Mouse (Mus musculus) CH12.LX (cell line): ENCODE measurements around the gene Ppp2r3a. TPM values are rescaled to one million over a fixed set of nuclear protein-coding genes. Genes with fewer than 3 reads are reported as not detected.
A peak's percentile ranks its signal among the peaks of the same experiment; 100 is the strongest.

ENCODE experiments used
- DNase-seq: peaks from one replicate; pipeline ENCODE4 v3.0.0-alpha.2; 2013; ENCODE audit errors: extremely low read depth
- H3K27ac ChIP-seq: 2 replicates; pipeline ENCODE4 v1.5.1; 2012; ENCODE audit warnings: low read depth, mild to moderate bottlenecking, control low read depth, moderate library complexity; ENCODE audit not compliant: insufficient read depth
- H3K27me3 ChIP-seq: replicated peaks from 2 replicates; pipeline ENCODE3; 2012; ENCODE audit warnings: inconsistent platforms
- H3K36me3 ChIP-seq, 2 experiments: replicated peaks in 1 of 2; 2 replicates each; pipeline versions ENCODE3 to v1.6.1; 2012; ENCODE audit warnings: inconsistent platforms in 1 of 2, low read length in 1 of 2, mild to moderate bottlenecking in 1 of 2, mixed read lengths in 1 of 2, moderate library complexity in 1 of 2; ENCODE audit not compliant: control insufficient read depth in 1 of 2, insufficient read depth in 1 of 2
- H3K4me1 ChIP-seq, 2 experiments: 2 replicates each; pipeline ENCODE4 v1.6.1; 2012; ENCODE audit warnings: inconsistent platforms in 1 of 2, moderate library complexity in 1 of 2; ENCODE audit not compliant: insufficient read depth in 2 of 2, control insufficient read depth in 1 of 2
- H3K4me2 ChIP-seq: 2 replicates; pipeline ENCODE4 v1.6.1; 2012; ENCODE audit warnings: low read depth, mild to moderate bottlenecking, control low read depth; ENCODE audit not compliant: poor library complexity, insufficient read depth, severe bottlenecking
- H3K4me3 ChIP-seq, 3 experiments: fragments of 150-350 bp in 1 of 3; sonication (generic) in 1 of 3; replicated peaks in 1 of 3; 2 replicates each; pipeline versions ENCODE3 to v1.5.1; 2011 to 2012; ENCODE audit warnings: low read depth in 2 of 3, low read length in 2 of 3, mild to moderate bottlenecking in 2 of 3, moderate library complexity in 2 of 3, control low read depth in 1 of 3, improper control_type of control experiment in 1 of 3, inconsistent platforms in 1 of 3, mixed read lengths in 1 of 3; ENCODE audit not compliant: poor library complexity in 1 of 3
- H3K79me2 ChIP-seq: replicated peaks from 2 replicates; pipeline ENCODE4 v1.6.1; 2012; ENCODE audit warnings: mild to moderate bottlenecking, moderate library complexity; ENCODE audit not compliant: control insufficient read depth, poor library complexity, insufficient read depth, severe bottlenecking; ENCODE audit errors: extremely low read depth
- H3K9ac ChIP-seq: 2 replicates; pipeline ENCODE4 v1.6.1; 2012; ENCODE audit warnings: low read depth, mild to moderate bottlenecking, control low read depth, moderate library complexity; ENCODE audit not compliant: insufficient read depth
- H3K9me3 ChIP-seq: replicated peaks from 2 replicates; pipeline ENCODE3; 2012; ENCODE audit warnings: low read length, inconsistent platforms, mixed read lengths
- BHLHE40 ChIP-seq: IDR thresholded peaks from 2 replicates; pipeline ENCODE4 v1.6.1; 2011; ENCODE audit warnings: mild to moderate bottlenecking, low read depth, low read length, improper control_type of control experiment
- CHD1 ChIP-seq: IDR thresholded peaks from 2 replicates; pipeline ENCODE4 v1.6.1; 2012; ENCODE audit warnings: low read depth, low read length, improper control_type of control experiment, inconsistent platforms
- CHD2 ChIP-seq: IDR thresholded peaks from 2 replicates; pipeline ENCODE4 v1.6.1; 2011; ENCODE audit warnings: low read length, improper control_type of control experiment
- CTCF ChIP-seq, 2 experiments: IDR thresholded peaks in 1 of 2; conservative IDR thresholded peaks in 1 of 2; 2 replicates each; pipeline ENCODE4 v1.5.1; 2011 to 2012; ENCODE audit warnings: low read depth in 2 of 2, low read length in 2 of 2, improper control_type of control experiment in 1 of 2, inconsistent platforms in 1 of 2, mild to moderate bottlenecking in 1 of 2, moderate library complexity in 1 of 2
- ELF1 ChIP-seq: IDR thresholded peaks from 2 replicates; pipeline ENCODE4 v1.6.1; 2014; ENCODE audit warnings: low read depth, mild to moderate bottlenecking, inconsistent platforms, low read length, improper control_type of control experiment
- EP300 ChIP-seq: IDR thresholded peaks from 2 replicates; pipeline ENCODE4 v1.6.1; 2011; ENCODE audit warnings: low read length, improper control_type of control experiment
- ETS1 ChIP-seq: conservative IDR thresholded peaks from 2 replicates; pipeline ENCODE4 v1.6.1; 2012; ENCODE audit warnings: low read depth, mild to moderate bottlenecking, inconsistent platforms, low read length, improper control_type of control experiment, moderate library complexity
- IRF4 ChIP-seq: IDR thresholded peaks from 2 replicates; pipeline ENCODE4 v1.6.1; 2014; ENCODE audit warnings: low read depth, mild to moderate bottlenecking, inconsistent platforms, low read length, improper control_type of control experiment
- JUND ChIP-seq: conservative IDR thresholded peaks from 2 replicates; pipeline ENCODE4 v1.6.1; 2011; ENCODE audit warnings: low read depth, low read length, improper control_type of control experiment
- MAFK ChIP-seq: IDR thresholded peaks from 2 replicates; pipeline ENCODE4 v1.6.1; 2011; ENCODE audit warnings: low read length, improper control_type of control experiment; ENCODE audit not compliant: insufficient replicate concordance
- MAX ChIP-seq: IDR thresholded peaks from 2 replicates; pipeline ENCODE4 v1.6.1; 2011; ENCODE audit warnings: low read length, improper control_type of control experiment
- MAZ ChIP-seq: IDR thresholded peaks from 2 replicates; pipeline ENCODE4 v1.6.1; 2012; ENCODE audit warnings: low read depth, mild to moderate bottlenecking, inconsistent platforms, low read length, improper control_type of control experiment, moderate library complexity
- MYC ChIP-seq: IDR thresholded peaks from 2 replicates; pipeline ENCODE4 v1.6.1; 2011; ENCODE audit warnings: low read depth, mild to moderate bottlenecking, improper control_type of control experiment, low read length
- POLR2A ChIP-seq: IDR thresholded peaks from 2 replicates; pipeline ENCODE4 v1.6.1; 2011; ENCODE audit warnings: low read depth, mild to moderate bottlenecking, improper control_type of control experiment, low read length
- RCOR1 ChIP-seq: conservative IDR thresholded peaks from 2 replicates; pipeline ENCODE4 v1.6.1; 2012; ENCODE audit warnings: low read depth, mild to moderate bottlenecking, inconsistent platforms, low read length, improper control_type of control experiment
- TCF12 ChIP-seq: IDR thresholded peaks from 2 replicates; pipeline ENCODE4 v1.6.1; 2014; ENCODE audit warnings: low read depth, mild to moderate bottlenecking, inconsistent platforms, low read length, improper control_type of control experiment
- ZKSCAN1 ChIP-seq: IDR thresholded peaks from 2 replicates; pipeline ENCODE4 v1.6.1; 2012; ENCODE audit warnings: low read depth, inconsistent platforms, low read length, improper control_type of control experiment, borderline replicate concordance
- ZMIZ1 ChIP-seq: IDR thresholded peaks from 2 replicates; pipeline ENCODE4 v1.6.1; 2012; ENCODE audit warnings: low read depth, mild to moderate bottlenecking, inconsistent platforms, low read length, improper control_type of control experiment
- dilution Hi-C: fragments of 300-500 bp; cut with MboI; formaldehyde crosslinking; loops from 2 replicates; pipeline ENCODE4 v1.14.3; 2020; ENCODE audit warnings: low sequenced_read_pairs; ENCODE audit not compliant: extremely low pct_unique_long_range_greater_than_20kb, extremely low pct_ligation_motif_present
- in situ Hi-C: fragments of 300-500 bp; cut with MboI; formaldehyde crosslinking; loops from 3 replicates; pipeline ENCODE4 v1.14.3; 2019; ENCODE audit warnings: low sequenced_read_pairs, low pct_ligation_motif_present, low pct_unique_long_range_greater_than_20kb, mixed read lengths
- polyA plus RNA-seq: library from polyadenylated mRNA; unstranded; fragments of >175 nt; gene quantifications from 2 replicates; pipeline ENCODE4 v1.2.1, GENCODE M21; 2012; ENCODE audit warnings: low read depth; ENCODE audit not compliant: insufficient read length
- total RNA-seq, 2 experiments: library from RNA; depleted of rRNA; stranded (reverse); fragments of 300-350 nt in 1 of 2; fragments of >200 nt in 1 of 2; gene quantifications; 2 replicates each; pipeline ENCODE4 v1.2.3; 2012 to 2014

The Ppp2r3a gene
- total and polyA plus RNA-seq, 3 experiments, result 1.2 to 2.1 (median 1.8) TPM

- H3K4me2 ChIP-seq, result no peak overlapping the region
- peak overlapping the region in 1 of 3 experiments; percentile 7 for H3K4me3 ChIP-seq
- no peak for DNase-seq
- H3K27ac ChIP-seq, result no peak overlapping the region
- H3K36me3 ChIP-seq, result peaks cover 20 to 57% of the 10 kb centered on the region in 2 experiments
- H3K27me3 ChIP-seq, result no peaks in the 10 kb centered on the region
- in situ Hi-C loops (no loop called here), dilution Hi-C loops (no loop called here)
- TF ChIP-seq CHD1 (no peak), BHLHE40 (no peak)
- H3K79me2 ChIP-seq, result peaks cover 79% of the 10 kb centered on the region
- no peak overlapping the region for H3K9ac ChIP-seq
- H3K4me1 ChIP-seq, result peaks cover 3 to 7% of the 10 kb centered on the region in 2 experiments
- peaks cover 3% of the 10 kb centered on the region for H3K9me3 ChIP-seq
Observed at GRCm38 (mm10) chr9:101097542-101097941, 154.1 kb downstream of the Ppp2r3a start.

DNA sequence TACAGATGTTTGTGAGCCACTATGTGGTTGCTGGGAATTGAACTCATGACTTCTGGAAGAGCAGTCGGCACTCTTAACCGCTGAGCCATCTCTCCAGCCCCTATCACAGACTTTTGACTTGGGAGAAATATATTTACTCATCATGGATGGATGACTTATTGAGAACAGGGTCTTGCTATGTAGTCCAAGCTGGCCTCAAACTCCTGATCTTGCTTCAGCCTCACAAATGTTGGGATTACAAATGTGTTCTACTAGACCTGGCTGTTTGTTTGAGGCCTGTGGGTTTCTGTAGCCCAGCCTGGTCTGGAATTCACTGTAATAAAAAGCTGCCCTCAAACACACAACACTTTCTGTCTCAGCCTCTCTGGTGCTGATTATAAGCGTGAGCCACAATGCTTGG lies 155.1 kb downstream of the Ppp2r3a start:
- in situ Hi-C loops, result no loop called here
- peaks cover 3 to 7% of the 10 kb centered on the region in 2 experiments for H3K4me1 ChIP-seq
- DNase-seq, result no peak

GRCm38 (mm10) chr9:101095425-101095824 lies 156.2 kb downstream of the Ppp2r3a start:
- Histone ChIP-seq H3K4me3 (no peak overlapping the region), H3K36me3 (peaks cover 5 to 39% of the 10 kb centered on the region in 2 experiments), H3K9me3 (peaks cover 3% of the 10 kb centered on the region), H3K4me1 (peaks cover 3 to 7% of the 10 kb centered on the region in 2 experiments), H3K27me3 (no peaks in the 10 kb centered on the region), H3K27ac (no peak overlapping the region), H3K4me2 (no peak overlapping the region), H3K79me2 (peaks cover 70% of the 10 kb centered on the region), H3K9ac (no peak overlapping the region)
- no peak for DNase-seq
- dilution Hi-C loops (no loop called here), in situ Hi-C loops (no loop called here)
- TF ChIP-seq ELF1, result no peak

More for the DNA sequence above, 155.1 kb downstream of the Ppp2r3a start:
- Histone ChIP-seq H3K36me3 (peaks cover 15 to 49% of the 10 kb centered on the region in 2 experiments), H3K79me2 (peaks cover 81% of the 10 kb centered on the region), H3K4me3 (no peak overlapping the region), H3K4me2 (no peak overlapping the region), H3K27ac (no peak overlapping the region), H3K9ac (no peak overlapping the region), H3K27me3 (no peaks in the 10 kb centered on the region), H3K9me3 (peaks cover 3% of the 10 kb centered on the region)
- dilution Hi-C loops, result no loop called here
- TF ChIP-seq MAX, result no peak
- TF ChIP-seq POLR2A, result no peak
- no peak for TF ChIP-seq CHD2
- TF ChIP-seq ZMIZ1, result no peak
- no peak for TF ChIP-seq MYC
- TF ChIP-seq MAFK, result no peak
- TF ChIP-seq IRF4, result no peak
- no peak for TF ChIP-seq ZKSCAN1
- TF ChIP-seq TCF12, result no peak
- TF ChIP-seq BHLHE40, result no peak
- TF ChIP-seq MAZ, result no peak
- no peak for TF ChIP-seq ETS1
- no peak for TF ChIP-seq RCOR1
- no peak for TF ChIP-seq JUND
- TF ChIP-seq EP300, result no peak
- no peak for TF ChIP-seq CTCF (conservative IDR thresholded peaks at IDR 0.05 in 1 of 2, IDR thresholded peaks at IDR 0.05 in 1 of 2; ENCODE audit: low read depth in 2 of 2, low read length in 2 of 2)
